Mouse (Mus musculus): ENCODE results near the gene Bard1.

DNA sequence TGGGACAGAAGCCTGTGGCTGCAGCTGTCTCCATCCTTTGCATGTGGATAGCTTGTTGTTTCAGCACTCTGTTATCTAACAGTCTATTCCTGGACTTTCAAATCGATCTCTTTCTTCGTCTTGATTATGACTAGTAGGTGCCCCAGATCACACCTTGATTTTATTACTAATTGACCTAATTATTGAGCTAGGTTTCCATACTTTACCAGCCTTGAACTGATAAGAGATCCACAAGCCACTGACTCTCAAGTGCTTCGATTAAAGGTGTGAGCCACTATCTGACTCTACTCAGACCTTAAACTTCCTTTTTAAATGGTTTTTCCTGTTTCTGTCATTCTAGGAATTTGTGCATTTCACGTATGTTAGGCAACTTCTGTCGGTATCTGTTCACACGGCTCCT lies 96.9 kb downstream of the Bard1 start:
- no peak for TF ChIP-seq CTCF (conservative IDR thresholded peaks at IDR 0.05; ENCODE audit: insufficient read depth, insufficient read length, low read depth, low read length)
- no peak for TF ChIP-seq POLR2A (IDR thresholded peaks at IDR 0.05; ENCODE audit: low read depth, low read length)

Measured in kidney, adult 2 months (tissue).